Mouse (Mus musculus) embryonic facial prominence, embryonic 14.5 days (tissue): ENCODE results near the gene Exoc3l4. TPM values are rescaled to one million over a fixed set of nuclear protein-coding genes. Genes with fewer than 3 reads are reported as not detected.

Source experiments
- ATAC-seq: fragments of 200-750 bp; cut with Nextera tagmentation; 2 replicates; pipeline ENCODE4 v1.8.0; 2017; ENCODE audit warnings: low read depth, moderate number of reproducible peaks, moderate TSS enrichment
- DNase-seq: peaks from one replicate; pipeline ENCODE4 v3.0.0-alpha.2; 2015; ENCODE audit warnings: low spot score
- H3K27ac ChIP-seq: fragments of 300-500 bp; sonication (generic); replicated peaks from 2 replicates; pipeline ENCODE4 v1.5.1; 2014; ENCODE audit warnings: low read depth, mild to moderate bottlenecking, low read length, moderate library complexity
- H3K27me3 ChIP-seq: fragments of 300-500 bp; sonication (generic); replicated peaks from 2 replicates; pipeline ENCODE4 v1.6.1; 2014; ENCODE audit warnings: low read length; ENCODE audit not compliant: control insufficient read depth, insufficient read depth
- H3K36me3 ChIP-seq: fragments of 300-500 bp; sonication (generic); 2 replicates; pipeline ENCODE4 v1.6.1; 2014; ENCODE audit warnings: low read length, mixed read lengths; ENCODE audit not compliant: control insufficient read depth, insufficient read depth
- H3K4me1 ChIP-seq: fragments of 300-500 bp; sonication (generic); 2 replicates; pipeline ENCODE4 v1.6.1; 2014; ENCODE audit warnings: antibody characterized with exemption, low read length; ENCODE audit not compliant: control insufficient read depth, insufficient read depth
- H3K4me2 ChIP-seq: fragments of 300-500 bp; sonication (generic); 2 replicates; pipeline ENCODE4 v1.6.1; 2014; ENCODE audit warnings: low read depth, mild to moderate bottlenecking, low read length, moderate library complexity, mixed read lengths
- H3K4me3 ChIP-seq: fragments of 300-500 bp; sonication (generic); 2 replicates; pipeline ENCODE4 v1.5.1; 2014; ENCODE audit warnings: low read depth, mild to moderate bottlenecking, low read length
- H3K9ac ChIP-seq: fragments of 300-500 bp; sonication (generic); 2 replicates; pipeline ENCODE4 v1.6.1; 2014; ENCODE audit warnings: low read depth, mild to moderate bottlenecking, low read length, moderate library complexity, mixed read lengths
- H3K9me3 ChIP-seq: fragments of 300-500 bp; sonication (generic); 2 replicates; pipeline ENCODE4 v1.6.1; 2016; ENCODE audit warnings: low read length; ENCODE audit not compliant: control insufficient read depth
- WGBS: fragments of 180-500 bp; shearing (Covaris S2); extraction: QIAGEN DNeasy Blood & Tissue Kit; methylation state at CpG from one replicate; pipeline ENCODE4 v1.1.7; 2014; 5-methylcytosine and 5-hydroxymethylcytosine counted together
- polyA plus RNA-seq: library from polyadenylated mRNA; unstranded; fragments of >200 nt; fragmentation: Nextera tagmentation; extraction: Ambion mirVana; gene quantifications from 2 replicates; pipeline ENCODE4 v1.2.1, GENCODE M21; 2014

The Exoc3l4 gene
- polyA plus RNA-seq, 1 experiment from 2014 or later, result 9.4 TPM

DNA sequence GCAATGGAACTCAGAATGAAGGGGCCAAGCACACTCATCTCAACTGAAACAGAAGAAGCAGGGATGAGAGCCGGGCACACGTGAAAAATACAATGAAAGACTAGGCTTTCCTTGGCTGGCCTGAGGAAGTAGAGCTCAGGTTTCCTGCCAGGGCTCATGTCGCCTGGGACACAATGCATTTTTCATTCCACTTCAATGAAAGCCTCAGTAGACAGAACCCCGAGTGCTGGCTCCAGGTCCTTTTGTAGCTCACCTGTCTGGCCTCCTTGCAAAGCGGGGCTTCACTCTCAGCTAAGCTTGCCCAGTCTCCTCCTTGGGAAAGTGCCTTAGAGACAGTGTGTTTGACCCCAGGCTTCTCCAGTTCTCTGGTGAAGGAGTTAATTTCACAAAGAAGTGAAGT is 62.1 kb downstream of the Exoc3l4 start:
- peak; percentile 57 for DNase-seq
- Histone ChIP-seq H3K36me3 (no peaks in the 10 kb centered on the region), H3K9me3 (no peaks in the 10 kb centered on the region), H3K4me2 (no peak overlapping the region), H3K9ac (no peak overlapping the region), H3K4me3 (no peak overlapping the region), H3K27me3 (peaks cover under 1% of the 10 kb centered on the region; the same call in 1 of the 2 replicates), H3K4me1 (peaks cover 13% of the 10 kb centered on the region), H3K27ac (no peak overlapping the region)
- ATAC-seq, result peak; percentile 57; the same call in 1 of the 2 replicates
- 36% methylated on average over 5 of the region's 5 CpGs for WGBS

DNA sequence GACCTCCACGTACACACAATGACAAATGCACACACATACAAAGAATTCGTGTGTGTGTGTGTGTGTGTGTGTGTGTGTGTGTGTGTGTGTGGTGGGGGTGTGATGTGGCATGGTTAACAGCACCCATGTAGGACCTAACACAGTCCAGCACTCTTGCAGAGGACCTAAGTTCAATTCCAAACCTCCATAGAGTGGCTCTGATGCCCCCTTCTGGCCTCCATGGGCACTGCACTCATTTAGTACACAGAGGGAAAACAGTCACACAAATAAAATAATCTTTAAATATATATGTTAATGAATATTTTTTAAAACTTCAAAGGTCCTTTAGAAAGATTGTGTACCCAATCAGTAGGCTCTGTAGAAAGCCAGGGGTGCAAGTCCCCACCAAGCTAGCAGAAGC is 63.1 kb downstream of the Exoc3l4 start:
- DNase-seq, result no peak
- WGBS, result 58% methylated on average over 2 of the region's 2 CpGs
- Histone ChIP-seq H3K27ac (no peak overlapping the region), H3K36me3 (no peaks in the 10 kb centered on the region), H3K27me3 (peaks cover 10% of the 10 kb centered on the region), H3K9ac (no peak overlapping the region), H3K4me3 (no peak overlapping the region), H3K4me2 (no peak overlapping the region), H3K9me3 (no peaks in the 10 kb centered on the region), H3K4me1 (peaks cover 7% of the 10 kb centered on the region)
- no peak for ATAC-seq

Other genes starting within 250 kb of the Exoc3l4 start
- gene 4930595D18Rik, start 232.5 kb upstream of the Exoc3l4 start, polyA plus RNA-seq, result not detected in 2 replicates
- gene Amn, start 145.9 kb upstream of the Exoc3l4 start, polyA plus RNA-seq, result 0.34 and 0.50 TPM in 2 replicates
- gene Cdc42bpb, start 39.3 kb upstream of the Exoc3l4 start, polyA plus RNA-seq, result 37.7 and 41.5 TPM in 2 replicates
- 5.5 and 5.8 TPM in 2 replicates for gene Lbhd2, start 10.2 kb upstream of the Exoc3l4 start, polyA plus RNA-seq
- 9.8 and 11.7 TPM in 2 replicates for gene Tnfaip2, start 25.5 kb downstream of the Exoc3l4 start, polyA plus RNA-seq
- gene Gm266, start 68.8 kb downstream of the Exoc3l4 start, polyA plus RNA-seq, result 24.4 and 25.3 TPM in 2 replicates
- gene Eif5, start 121.0 kb downstream of the Exoc3l4 start, polyA plus RNA-seq, result 433 and 445 TPM in 2 replicates
- gene Mark3, start 157.5 kb downstream of the Exoc3l4 start, polyA plus RNA-seq, result 47.0 and 47.2 TPM in 2 replicates